Mouse (Mus musculus) left cerebral cortex, postnatal 4 days (tissue): ENCODE data around the gene Exoc4. TPM values are rescaled to one million over a fixed set of nuclear protein-coding genes. Genes with fewer than 3 reads are reported as not detected.

ENCODE experiments used
- DNase-seq: peaks from one replicate; pipeline ENCODE4 v3.0.0-alpha.2; 2022
- intact Hi-C: fragments of 180-260 bp; cut with DNase I; formaldehyde crosslinking; loops from one replicate; pipeline ENCODE4 v1.15.1; 2025
- total RNA-seq, 2 experiments: library from RNA; stranded (reverse); gene quantifications; 2 replicates each; pipeline ENCODE4 v1.2.3; 2021

Gene Exoc4
- total RNA-seq, 2 experiments from 2014 or later = 86.7 to 94.1 TPM

DNA sequence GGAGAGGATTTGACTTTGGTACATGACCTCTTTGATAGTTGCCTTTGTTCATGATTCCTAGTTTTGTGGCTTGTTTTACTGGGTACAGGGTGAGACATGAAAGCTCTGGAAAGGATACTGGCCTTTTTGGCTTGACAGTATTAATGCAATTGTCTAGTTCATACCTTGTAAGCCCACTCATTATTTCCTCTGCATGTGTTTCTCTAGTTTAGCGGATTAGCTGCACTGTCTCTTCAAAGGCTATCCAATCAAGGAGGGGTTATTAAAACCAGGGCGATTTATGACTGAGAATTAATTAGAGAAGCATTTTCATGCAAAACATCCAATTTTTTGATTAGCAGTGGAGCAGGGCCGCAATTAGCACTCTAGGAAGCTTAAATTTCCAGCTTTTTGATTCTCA, 216.5 kb downstream of the Exoc4 start:
- no peak for DNase-seq
- intact Hi-C loops = no loop called here

DNA sequence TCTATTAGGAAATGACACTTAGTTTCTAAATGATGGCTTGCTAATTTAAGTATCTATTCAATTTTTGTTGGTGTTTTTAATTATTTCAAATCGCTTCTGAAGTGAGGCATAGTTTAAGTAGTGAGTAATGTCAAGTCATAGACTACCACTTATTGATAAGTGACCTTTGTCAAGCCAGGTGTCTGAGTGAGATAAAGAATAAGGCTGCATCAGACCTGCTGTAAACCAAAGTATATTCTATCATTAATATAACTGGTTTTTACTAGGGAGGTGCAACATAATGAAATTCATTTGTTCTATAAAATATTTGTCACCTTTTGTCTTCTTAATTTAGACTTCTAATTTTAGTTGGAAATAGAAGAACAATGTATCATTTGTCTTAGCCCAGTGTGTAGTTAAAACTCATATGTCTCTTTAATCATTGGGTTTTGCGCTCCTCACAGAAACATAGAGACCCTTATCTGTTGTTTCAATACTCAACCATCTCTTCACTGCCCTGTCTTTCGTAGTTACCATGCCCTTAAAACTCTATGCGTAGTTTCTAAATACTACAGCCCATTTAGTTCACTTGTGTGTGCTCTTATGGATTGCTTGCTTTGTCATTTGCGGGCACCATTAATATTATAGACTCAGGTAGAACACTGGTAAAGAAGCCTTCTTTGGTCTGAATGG, 217.4 kb downstream of the Exoc4 start:
- intact Hi-C loops = no loop called here
- no peak for DNase-seq

DNA sequence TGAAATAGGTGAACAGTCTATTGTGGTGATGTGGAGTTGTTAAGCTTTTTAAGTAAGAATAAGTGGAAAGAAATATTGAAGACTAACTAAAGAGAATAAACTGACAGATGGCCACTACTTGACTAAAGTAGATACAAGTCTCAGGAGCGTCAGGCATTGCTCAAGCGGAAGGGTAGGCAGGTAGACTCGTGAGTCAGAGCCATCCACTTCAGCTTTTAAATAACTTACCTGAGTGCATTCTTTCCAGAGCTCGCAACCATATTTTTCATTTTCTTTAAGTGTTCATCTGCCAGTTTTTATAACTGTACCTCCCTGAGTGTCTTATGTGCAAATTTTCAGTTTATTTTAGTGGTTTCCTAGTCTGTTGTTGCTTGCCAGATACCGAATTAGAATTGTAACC, 219.6 kb downstream of the Exoc4 start:
- intact Hi-C loops = no loop called here
- DNase-seq = no peak

DNA sequence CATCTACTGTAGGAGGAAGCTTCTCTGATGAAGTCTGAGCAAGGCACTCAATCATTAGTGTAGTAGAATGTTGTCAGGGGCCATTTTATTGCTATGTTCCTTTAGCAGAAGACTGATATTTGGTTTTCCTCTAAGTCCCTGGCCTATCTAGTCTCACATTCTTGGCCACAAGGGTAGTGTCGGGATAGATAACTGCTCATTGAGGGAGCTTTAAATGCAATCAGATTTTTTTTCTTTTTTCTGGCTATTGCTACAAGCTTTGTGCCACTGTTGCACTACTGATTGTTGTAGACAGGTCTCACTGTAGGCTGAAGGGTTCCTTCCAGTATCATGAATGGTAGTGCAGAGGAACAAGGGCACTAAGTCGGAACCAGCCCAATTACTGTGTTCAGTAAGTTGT, 227.2 kb downstream of the Exoc4 start:
- intact Hi-C loops = no loop called here
- DNase-seq = no peak

DNA sequence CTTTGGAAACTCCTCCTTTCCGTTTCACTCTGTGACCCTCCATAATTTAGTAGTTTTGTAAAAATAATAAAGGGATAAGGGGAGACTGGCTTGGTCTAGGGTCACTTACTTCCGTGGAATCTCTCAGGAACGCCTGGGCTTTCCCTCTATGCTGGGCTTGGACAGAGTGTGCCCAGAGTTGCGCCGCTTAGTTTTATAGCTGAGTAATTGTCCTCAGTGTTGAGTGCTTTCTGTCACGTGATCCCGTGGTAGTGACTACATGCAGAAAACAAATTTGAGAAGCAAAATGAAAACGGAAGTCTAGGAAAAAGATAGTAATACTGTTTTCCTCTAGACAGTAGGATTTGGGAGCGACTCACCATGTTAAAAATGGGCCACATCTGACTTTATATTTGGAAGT, 235.7 kb downstream of the Exoc4 start:
- intact Hi-C loops = no loop called here
- no peak for DNase-seq

DNA sequence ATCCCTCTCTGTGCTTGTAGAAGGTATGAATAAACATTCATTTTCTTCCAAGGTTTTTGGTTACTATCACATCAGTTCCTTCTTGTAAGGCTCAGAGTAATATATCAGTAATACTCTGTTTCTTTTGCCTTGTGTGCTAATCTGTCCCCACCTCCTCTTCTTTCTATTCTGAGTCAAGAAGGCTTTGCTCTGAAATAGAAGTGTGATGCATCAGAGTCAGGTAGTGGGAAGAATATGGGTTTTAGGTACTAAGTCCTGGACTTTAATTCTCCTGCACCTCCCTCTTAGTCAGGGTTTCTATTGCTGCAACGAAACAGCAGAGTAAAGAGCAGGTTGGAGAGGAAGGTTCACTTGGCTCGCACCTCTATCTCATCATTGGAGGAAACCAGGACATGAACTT, 240.9 kb downstream of the Exoc4 start:
- intact Hi-C loops = loop anchor here (5.0 kb wide), 1 partner anchor 42 kb away; no protein-coding TSS in a partner anchor
- DNase-seq = no peak

DNA sequence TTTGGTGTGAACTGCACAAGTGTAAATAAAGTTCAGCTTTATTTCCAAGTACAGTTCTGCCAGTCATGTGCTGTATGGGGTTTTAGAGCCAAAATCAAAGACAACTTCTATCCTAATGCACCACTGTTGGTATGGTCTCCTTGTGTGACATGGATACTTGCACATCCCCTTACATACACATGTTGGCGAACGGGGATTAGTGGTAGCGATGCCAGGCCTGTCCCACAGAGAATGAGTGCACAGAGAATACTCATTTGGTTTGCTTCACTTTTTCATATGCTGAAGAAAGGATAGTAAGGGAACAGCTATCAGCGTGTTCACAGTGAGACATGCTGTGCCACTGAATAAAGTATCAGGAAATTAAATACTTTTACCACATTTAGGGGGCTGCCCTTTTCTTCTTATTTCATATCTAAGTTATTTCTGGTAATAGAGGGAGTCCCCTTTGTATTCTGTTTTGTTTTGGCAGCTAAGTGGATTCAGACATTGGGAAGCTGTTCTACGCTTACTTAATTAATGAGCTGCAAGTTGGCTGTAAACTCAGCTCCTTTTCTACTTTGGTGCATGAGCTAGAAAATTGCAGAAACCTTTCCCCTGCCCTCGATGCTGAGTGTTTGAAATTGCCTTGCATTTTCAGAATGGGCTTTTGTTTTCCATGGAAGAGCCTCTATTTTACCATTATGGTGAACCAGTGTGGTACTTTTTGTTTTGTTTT, 247.4 kb downstream of the Exoc4 start:
- DNase-seq = no peak
- intact Hi-C loops = no loop called here

DNA sequence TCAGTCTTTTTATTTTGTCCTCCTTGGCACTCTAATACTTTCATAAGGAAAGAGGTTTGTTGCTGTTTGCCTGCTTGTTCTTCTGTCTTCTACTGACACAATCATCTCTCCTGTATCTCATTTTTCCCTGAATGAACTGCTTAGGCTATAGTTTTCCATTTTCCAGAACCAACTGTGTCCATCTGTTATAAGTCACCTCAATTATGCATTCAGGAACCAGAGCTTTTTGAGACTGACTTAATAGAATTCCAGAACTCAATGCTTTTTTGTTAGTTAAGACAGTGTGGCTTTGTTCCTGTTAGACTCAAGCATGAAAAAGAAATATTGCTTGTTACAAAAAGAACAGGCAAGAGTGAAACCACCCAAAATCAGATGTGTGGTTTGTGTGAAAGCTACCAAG, 248.5 kb downstream of the Exoc4 start:
- intact Hi-C loops = no loop called here

DNA sequence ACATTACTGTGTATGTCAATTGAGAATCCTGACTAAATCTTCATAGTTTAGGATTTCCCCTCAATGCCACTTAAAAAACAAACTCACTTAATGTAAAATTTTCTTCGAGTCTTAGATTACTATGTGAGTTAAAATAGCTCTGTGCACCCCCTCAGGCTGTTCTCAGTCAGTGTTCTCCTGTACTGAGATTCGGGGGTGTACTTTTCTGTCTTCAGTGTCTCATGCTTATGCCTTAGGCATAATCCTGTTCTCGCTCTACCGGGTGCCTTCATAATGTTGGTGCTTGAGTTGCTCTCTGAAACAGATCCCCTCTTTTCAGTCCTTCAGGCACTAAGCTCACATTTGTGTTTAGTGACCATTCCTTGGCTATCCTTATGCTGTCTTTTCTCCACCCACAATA, 253.5 kb downstream of the Exoc4 start:
- intact Hi-C loops = no loop called here
- DNase-seq = no peak

More for the DNA sequence above, 248.5 kb downstream of the Exoc4 start:
- DNase-seq = no peak

DNA sequence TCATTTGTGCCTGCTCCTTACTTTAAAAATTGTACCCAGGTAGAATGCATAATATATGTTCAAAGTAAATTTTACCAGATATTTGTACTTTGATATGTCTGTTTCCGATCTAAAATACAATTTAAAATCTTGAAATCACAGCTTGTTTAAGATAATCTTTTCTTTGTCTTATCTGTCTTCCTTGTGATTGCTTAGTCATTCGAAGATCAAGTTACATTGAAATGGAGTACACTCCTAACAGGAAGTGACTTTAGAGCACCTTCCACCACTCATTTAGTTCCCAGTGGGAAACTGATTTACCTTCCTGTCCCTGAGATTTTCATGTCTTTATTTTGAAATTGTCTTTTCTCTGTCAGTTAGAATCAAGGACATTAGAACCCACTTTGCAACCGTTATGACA, 254.5 kb downstream of the Exoc4 start:
- intact Hi-C loops = no loop called here

DNA sequence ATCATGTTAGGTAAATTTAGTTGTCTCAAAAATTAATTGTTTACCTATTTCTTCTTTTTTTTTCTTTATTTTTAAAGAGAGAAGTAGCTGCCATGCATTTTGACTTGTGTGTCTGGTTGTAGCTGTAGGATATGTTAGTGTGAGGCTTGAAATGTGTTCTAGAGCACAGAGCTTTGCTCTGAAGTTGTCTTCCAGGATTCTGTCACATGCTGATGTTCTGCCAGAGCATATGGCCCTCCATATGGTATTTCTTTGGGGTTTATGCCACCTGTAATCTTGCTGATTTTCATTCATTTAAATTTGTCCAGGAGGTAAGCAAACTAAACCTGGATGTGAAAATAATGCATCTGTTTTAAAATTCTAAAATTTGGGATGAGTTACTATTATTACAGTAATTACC, 258.2 kb downstream of the Exoc4 start:
- DNase-seq = no peak
- intact Hi-C loops = no loop called here

More for the DNA sequence above, 254.5 kb downstream of the Exoc4 start:
- no peak for DNase-seq

DNA sequence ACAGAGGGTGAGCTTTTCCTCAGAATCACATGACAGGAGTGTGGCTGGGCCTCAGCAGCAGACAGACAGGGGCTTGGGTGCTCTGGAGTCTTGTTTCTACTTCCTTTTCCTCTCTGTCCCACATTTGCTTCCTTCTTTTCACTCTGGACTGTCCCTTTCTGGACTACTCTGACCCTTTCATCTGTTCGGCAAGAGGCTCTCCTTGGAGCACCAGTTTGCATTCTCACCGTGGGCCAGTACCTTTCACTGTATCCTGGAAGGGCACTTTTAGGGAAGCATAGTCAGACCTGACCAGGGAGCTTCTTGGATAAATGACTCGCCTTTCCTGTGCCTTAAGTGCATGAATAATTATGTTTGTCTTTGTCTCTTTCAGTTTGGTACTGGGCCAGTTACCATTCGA, 266.5 kb downstream of the Exoc4 start:
- no peak for DNase-seq
- intact Hi-C loops = no loop called here

DNA sequence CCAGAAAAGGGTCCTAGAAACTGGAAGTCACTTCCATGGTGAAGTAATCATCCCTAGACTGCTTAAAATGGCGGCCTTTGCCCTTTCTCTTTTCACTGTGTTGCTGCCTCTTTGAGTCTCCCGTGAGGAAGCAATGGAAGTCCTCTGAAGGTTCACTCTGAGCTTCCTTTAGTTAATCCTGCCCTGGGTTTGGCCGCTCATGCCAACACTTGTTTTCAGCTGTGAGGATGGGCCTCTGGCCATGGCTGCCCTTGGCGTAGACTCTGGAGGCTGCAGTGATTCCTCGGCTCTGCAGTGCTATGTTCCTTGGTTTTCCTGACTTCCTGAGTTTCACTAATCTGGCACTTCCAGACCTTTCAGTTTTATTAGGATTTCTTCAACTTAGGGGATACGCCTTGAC, 267.9 kb downstream of the Exoc4 start:
- DNase-seq = no peak
- intact Hi-C loops = no loop called here

DNA sequence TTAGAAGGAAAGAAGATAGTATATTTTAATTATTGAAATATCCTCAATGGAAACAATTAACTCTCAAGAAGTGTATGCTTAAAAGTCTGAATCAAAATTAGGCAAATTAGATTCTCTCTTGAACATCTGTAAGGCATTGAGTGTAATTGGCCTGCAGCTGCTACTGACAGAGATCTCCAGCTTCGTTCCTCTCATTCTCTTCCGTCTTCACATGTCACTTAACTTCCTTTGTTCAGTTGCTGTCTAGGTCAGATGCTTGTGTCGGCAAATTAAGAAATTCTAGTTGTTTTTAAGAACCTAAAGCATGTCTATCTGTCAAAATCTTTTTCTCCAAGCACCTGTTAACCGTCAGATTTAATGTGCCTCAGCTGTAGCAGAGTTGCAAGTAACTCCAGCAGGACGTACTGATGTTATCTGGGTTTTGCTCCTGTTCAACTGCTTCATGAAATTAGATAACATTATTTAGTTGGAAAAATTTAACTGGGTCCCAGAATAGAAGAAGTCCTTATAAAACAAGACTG, 269.1 kb downstream of the Exoc4 start:
- intact Hi-C loops = no loop called here
- DNase-seq = no peak

DNA sequence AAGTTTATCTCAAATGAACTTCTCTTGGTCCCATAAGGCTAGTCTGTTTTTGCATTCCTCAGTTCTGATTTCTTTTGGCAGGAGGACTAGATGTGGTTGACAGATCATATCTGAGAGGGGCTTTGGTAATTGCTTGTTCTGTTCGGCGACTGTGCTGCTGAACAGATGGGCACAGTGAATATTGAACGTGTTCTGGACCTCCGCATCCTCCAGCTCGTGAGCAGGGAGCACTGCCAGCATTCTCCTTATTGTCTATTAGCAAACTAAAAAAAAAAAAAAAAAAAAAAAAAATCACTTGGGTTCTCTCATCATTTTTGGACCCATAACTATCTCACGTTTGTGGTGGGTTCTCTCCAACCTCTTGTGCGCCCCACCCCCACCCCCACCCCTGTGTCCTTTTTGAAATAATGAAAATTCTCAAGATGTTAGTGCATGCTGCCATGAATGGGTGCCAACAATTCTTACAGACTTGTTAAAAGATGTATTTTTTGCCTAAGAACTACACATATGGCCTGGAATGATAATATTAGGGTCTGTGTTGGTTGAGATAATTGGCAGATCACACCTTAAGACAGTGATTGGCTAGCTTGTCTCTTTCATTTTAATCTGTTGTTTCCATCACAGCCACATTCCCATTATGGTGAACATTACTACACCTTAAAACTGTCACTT, 276.9 kb downstream of the Exoc4 start:
- intact Hi-C loops = no loop called here
- DNase-seq = peak; percentile 66

DNA sequence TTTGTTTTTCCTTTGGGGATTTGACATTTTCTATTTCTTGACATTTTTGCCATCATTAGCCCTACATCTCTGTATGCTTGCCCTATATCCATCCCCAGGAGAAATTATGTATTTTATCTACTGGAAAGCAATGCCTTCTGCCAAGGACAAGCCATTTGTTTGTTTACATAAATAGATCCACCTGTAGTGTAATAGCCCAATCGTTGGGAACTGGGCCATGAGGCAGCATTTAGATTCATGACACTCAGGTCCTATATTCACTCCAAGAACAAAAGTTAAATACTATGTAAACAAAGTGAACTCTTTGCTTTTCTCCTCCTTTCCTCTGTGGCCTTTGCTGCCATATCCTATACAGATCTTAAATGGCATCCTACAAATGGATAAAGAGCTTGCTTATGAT, 291.5 kb downstream of the Exoc4 start:
- intact Hi-C loops = no loop called here
- no peak for DNase-seq

DNA sequence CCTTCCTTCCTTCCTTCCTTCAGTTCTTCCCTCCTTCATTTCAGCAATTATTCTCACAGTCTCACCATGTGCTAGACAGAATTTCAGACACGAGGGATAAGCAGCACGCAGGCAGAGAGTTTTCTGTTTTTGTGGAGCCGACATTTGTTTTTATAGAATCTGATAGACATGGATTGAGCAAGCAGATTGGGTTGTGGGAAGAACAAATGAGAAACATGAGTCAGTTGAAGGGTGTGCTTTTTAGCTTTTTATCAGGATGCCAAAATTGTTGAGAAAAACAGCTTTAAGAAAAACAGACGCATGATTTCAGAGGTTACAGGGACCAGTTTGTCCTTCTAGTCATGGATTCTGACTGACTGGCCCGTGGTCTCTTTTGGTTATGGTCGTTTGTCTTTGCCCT, 293.8 kb downstream of the Exoc4 start:
- intact Hi-C loops = no loop called here
- DNase-seq = no peak

DNA sequence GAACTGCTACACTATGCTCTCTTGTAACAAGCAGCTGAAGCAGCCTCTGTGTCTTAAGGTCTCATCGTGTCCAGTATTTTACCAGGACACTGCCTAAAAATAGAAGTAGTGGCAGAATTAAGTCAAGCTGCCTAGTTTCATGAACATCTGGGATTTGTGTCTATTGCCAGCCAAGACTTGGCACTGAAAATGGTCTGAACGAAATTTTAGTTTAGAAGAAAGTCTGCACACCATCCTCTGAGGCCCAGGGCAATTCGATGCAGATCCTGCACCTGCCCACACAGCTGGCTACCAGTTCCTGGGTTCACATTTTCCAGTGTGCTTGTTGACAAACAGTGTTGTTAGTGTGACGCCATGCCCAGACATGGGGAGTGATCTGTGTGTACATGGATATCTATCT, 303.0 kb downstream of the Exoc4 start:
- intact Hi-C loops = no loop called here

DNA sequence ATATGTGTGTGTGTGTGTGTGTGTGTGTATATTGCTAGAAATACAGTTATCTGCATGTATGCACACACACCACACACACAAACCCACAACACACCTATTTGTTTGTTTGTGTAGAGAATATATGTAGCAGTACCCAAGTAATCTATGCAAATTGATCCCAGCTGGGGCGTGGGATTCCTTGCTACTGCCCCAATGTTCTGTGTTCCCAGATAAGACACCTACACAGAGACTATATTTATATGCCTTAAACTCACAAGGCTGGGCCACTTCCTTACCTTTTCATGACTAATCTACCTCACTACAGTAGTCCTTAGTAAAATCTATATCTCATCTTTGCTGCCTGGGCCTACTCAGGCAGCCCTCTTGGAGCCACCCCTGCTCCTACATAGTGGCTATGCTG, 312.0 kb downstream of the Exoc4 start:
- DNase-seq = no peak
- intact Hi-C loops = no loop called here

More for the DNA sequence above, 303.0 kb downstream of the Exoc4 start:
- no peak for DNase-seq

DNA sequence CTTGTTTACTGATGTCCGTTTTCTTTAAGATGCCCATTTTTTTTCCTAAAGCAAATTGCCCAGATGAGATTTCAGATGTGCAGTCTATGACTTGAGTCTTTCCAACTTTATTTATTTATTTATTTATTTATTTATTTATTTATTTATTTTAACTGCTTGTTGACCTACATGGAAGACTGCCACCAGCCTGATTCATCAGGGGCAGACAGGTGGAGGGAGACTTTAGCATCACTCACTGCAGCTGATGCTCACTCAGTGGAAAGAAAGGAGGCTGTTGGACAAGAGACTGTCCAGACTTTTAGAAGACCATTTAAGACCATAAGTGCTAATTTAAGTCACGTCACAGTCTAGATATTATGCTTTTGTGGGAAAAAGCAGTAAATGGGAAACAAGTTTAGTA, 313.0 kb downstream of the Exoc4 start:
- DNase-seq = no peak

DNA sequence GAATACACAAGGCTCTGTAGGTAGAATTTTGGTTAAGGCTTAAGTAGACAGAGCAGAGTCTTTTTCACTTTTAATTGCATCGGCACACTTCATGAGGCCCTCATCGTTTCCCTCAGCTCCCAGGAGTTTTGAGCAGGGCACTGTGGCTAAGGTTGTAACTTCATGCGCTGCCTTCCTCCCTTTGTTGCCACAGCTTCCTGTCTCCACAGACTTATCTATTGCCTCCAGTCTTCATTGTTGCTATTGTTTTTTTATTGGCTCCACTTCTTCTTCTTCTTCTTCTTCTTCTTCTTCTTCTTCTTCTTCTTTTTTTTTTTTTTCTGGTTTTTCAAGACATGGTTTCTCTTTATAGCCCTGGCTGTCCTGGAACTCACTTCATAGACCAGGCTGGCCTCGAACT, 327.1 kb downstream of the Exoc4 start:
- no peak for DNase-seq
- intact Hi-C loops = no loop called here

More for the DNA sequence above, 313.0 kb downstream of the Exoc4 start:
- intact Hi-C loops = no loop called here

DNA sequence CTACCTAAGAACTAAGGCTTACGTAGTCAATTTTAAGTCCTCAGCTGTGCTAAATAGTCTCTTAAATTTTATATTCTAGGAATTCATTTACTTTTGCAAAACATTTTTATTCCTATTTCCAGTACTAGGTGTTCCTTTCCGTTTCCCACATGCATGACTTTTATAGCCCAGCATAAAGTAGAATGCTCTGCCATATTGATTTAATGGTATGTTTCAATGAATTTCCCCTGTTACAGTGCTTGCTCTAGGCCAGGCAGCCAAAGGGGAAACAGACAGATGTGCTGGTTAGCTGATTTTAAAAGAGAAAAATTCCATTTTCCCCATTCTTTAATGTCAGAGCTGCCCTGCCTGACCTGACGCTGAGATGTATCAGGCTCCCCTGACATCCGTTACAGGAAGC, 359.6 kb downstream of the Exoc4 start:
- no peak for DNase-seq
- intact Hi-C loops = no loop called here
